Mouse (Mus musculus) adipocyte (in vitro differentiated cells): ENCODE measurements around the gene Cygb.
"Not testable (repeated sequence)": the region's sequence is repeated elsewhere in the genome, so short reads cannot be mapped to it uniquely, and the experiment has no call there.

ENCODE experiments used
- DNase-seq: peaks from one replicate; pipeline ENCODE4 v3.0.0-alpha.2; 2016; ENCODE audit warnings: low spot score

Cygb gene

DNA sequence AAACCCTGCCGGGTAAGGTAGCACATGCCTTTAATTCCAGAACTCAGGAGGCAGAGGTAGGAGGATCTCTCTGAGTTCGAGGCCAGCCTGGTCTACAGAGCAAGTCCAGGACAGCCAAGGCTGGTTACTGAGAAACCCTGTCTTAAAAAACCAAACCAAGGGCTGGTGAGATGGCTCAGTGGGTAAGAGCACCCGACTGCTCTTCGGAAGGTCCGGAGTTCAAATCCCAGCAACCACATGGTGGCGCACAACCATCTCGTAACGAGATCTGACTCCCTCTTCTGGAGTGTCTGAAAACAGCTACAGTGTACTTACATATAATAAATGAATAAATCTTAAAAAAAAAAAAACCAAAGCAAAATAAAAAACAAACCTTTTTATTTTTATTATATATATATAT is 17.5 kb downstream of the Cygb start:
- DNase-seq = not testable (repeated sequence)

DNA sequence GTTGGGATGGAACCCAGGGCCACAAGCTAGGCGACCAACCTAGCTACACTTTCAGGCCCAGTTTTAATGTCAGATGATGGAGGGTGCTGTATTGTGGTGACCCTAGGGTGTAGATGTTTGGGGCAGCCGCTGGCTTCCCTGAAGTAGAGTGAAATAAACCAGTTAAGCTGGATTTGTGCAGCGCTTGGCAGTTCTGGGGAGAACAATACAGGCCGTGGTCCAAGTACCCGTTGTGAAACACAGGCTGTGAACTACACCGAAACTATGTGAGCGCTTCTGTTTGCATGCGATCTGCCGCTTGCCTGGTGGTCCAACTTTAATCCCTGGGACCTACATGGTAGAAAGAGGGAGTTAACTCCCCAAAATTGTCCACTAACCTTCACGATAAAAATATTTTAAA is 21.2 kb downstream of the Cygb start:
- DNase-seq = peak; percentile 80

DNA sequence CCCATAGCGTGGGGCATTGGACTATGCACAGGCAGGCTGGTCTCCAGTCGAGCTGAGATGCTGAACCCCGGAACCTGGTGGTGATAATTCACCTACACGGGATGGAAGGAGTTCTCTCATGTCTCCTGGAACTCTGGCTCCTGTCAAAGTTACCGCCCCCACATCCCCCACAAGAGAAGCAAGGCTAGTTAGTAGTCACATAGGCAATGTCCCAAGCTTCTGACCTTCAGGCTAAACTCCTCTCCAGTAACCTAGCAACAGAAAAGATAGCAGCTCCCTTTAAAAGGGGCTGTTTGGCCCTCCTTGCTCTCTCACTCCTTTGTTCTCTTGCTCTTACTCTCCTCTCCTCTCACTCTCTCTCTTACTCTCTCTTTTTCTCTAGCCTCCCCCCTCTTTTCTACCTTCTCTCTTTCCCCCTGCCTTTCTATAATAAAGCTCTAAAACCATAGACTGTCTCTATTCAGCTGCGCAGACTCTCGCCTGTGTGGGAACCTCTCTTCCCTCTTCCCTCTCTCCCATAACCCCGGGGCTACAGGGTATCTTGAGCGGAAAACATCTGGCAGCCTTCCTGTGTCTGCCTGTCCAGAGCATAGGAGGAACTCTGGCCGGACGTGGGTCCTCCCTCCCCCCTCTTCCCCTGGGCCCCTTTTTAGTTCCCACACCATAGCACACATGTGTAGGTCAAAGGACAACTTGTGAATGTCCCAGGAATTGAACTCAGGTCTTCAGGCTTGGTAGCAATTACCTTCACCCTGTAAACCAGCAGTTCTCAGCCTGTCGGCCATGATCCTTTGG is 23.7 kb downstream of the Cygb start:
- DNase-seq = peak; percentile 45

DNA sequence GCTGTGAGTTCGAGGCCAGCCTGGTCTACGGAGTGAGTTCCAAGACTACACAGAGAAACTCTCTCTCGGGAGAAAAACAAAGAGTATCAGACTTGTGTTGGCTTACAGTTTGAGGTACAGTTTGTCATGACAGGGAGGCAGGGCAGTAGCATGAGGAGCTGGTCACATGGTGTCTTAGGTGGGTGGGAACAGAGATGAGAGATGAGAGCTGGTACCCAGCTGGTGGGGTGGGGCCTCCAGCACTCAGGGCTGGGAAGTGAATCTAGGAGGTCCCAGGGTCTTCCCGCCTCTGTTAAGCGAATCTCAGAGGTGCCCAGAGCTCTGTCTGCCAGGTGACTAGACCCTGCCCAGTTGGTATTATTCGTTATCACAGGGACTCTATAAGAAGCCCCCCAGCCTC is 24.6 kb downstream of the Cygb start:
- no peak for DNase-seq

DNA sequence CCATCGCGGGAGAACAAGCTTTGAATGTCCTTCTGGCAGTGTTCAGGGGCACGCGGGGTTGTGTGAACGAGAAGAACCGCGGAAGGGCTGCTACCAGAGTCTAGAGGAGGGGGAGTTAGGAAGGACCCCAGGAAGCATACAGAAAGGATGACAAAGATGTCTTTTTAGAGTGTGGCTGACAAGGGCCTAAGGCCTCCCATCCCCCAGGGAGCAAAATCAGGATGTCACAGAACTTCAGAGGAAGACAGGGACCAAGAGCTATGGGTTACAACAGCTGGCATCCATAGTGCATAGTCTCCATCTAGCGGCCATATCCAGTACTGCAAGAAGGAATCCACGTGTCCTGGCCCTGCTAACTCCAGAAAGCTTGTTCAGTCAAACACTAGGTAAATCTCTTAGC is 25.4 kb downstream of the Cygb start:
- DNase-seq = peak; percentile 97

DNA sequence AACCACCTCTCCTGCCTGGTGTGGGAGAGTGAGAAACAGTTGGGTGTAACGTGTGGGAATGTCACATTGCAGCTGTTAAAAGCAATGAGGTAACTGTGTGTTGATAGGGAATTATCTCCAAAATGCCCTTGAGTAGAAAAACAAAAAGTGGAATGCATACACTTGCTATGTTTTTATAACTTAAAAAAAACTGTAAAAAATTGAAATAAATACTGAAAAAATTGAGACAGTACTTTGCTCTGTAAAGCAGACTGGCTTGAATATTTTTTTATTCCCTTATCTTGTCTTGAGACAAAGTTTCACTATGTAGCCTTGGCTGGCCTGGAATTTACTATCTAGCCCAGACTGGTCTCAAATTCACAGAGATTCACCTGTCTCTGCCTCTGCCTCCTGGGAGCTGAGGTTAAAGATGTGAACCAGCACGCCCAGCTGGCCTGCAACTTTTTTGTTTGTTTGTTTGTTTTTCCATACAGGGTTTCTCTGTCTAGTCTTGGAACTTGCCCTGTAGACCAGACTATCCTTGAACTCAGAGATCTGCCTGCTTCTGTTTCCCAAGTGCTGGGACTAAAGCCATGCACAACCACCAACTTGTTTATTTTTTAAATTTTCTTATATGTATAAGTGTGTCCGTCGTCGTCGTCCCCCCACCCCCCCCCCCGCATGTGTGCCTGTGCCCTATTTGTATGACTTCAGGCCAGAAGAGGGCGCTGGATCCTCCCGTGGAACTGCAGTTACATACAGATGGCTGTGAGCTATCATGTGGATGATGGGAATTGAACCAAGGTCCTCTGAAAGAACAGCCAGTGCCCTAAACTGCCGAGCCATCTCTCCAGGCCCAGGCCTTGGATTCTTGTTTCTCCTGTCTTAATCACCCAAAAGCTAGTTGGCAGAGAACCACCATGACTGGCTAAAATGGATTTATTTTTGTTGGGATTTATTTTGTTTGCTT is 26.8 kb downstream of the Cygb start:
- peak; percentile 69 for DNase-seq

DNA sequence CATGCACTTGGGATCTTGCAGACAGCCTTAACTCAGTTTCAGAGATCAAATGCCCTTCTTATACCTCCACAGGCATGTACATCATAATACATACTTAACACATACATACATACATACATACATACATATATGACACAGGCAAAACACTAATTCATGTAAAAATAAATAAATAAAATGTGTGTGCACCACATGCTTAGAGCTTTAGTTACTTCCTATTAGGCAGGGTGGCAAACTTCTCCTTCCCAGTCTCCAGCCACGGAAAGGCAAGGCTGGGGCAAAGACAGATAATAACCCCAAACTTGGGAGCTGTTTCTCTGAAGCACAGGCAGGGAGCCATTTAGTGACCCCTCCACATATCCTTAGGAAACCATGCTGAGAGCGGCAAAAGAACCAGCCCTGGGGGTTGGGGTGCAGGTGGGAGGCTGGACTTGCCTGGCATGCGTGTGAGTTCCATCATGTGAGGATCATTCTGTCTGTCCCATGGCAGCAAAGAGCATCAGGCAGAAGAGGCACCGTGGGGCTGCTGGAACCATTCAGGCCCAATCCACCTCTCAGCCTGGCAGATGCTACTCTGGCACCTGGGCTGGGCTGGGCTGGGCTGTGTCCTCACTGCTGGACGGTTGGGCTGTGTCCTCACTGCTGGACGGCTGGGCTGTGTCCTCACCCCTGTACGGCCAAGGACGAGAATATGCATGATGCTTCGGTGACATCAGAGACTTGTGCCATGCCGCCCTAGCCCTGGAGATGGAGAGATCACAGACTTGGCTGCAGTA is 27.6 kb downstream of the Cygb start, which contains the start of gene Rhbdf2:
Gene Rhbdf2, minus strand, starts transcription at position 721 of the 773 bp plus-strand sequence.
- no peak for DNase-seq

DNA sequence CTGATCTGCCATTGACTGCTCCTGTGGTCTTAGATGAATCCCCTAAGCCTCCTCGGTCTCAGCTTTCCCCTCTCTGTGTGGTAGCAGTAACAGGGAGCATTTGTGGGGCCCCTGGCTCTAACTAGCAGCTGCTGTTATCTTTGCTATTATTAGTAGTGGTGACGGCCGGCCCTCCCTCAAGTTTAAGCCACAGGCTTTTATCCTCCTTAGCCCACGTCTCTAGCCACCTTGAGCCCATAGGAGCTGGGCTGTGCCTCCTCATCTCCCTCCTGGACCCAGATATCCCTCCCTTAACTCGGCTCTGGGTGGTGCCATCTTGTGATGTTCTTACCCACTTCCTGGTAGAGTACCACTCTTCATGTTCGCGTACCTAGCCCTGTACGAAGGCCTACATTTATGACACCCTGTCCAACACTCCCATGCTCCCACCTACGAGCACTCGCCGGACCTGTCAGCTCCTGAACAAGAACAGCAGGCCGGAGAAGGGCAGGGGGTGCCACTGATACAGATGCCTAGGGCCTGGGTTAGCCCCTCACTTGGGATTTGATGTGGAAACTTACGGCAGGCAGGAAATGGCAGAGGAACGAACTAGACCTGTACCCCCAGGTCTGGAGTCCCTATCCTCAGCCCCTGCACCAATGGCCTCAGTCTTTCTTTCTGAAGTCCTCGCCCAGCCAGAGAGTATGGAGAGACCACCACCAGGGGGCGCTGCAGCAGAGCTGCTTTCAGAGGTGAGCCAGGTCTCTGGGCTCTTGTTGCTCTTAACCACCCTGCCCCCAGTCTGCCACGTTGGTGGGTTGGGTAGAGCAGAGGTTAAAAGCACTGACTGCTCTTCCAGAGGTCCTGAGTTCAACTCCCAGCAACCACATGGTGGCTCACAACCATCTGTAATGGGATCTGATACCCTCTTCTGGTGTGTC is 28.8 kb downstream of the Cygb start:
- DNase-seq = peak; percentile 57

DNA sequence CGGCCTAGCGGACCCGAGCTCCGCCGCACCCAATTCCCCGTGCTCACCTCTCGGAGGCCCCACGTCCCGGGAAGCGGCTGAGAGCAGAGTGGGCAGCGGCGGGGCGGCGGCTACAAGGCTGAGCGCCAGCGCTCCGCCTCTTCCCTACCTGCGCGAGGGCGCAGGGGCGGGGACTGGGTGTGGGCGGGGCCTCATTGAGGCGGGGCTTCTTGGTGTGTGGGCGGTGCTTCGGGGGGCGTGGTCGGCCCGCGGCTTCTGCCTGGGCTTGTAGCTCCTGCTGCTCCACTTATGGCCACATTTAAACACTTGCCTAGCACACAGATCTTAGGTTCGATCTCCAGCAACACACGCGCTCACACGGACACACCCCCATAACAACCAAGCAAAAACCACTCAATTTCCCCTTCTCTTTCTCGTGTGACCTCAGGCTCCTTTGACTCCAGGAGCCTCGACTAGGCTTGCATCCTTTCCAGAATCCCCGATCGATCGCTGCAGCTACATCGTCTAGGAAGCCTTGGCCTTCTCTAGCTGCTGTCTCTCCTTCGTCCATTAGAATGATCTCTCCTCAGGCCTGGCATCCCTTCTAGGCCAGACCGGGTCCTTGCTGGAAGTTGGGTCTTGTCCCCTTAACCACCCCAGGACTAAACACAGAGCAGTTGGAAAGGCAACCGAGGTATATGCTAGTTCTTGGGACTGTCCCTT is 29.8 kb downstream of the Cygb start:
- peak; percentile 81 for DNase-seq

DNA sequence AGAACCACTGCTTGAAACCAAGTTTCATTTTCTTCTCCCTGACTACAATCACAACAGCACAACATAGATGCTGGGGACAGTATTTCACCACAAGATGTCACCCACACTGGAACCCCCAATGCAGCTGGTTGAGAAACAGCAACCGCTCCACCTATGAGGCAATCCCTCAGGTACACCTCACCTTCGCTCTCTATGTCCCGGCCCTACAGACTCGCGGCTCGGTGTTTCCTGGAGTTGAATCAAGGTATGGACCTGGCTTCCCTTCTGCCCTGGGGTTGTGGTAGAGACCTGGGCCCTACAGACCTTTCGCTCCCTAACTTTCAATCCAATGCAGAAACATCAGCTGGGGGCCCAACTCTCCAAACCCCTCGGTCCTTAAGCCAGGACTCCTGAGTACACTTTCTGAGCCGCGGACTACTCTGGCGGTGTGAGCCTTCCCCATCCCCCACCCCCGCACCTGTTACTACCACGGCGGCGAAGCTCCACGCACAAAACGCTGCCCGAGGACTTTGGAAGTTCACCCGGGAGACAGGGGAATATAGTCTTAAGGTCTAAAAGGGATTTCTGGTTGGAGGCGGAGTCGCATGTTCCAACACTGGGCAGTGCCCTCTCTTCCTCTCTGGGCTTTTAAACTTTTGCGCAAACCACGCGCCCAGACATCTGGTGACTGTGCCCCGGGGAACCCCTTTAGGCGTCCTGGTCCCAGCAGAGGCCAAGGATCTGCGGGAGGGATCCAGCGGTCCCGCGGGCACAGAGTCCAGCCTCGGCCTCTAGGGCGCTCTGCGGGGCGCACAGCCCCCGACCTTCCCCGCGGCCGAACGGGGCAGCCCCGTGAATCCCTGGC is 30.6 kb downstream of the Cygb start:
- peak; percentile 59 for DNase-seq

DNA sequence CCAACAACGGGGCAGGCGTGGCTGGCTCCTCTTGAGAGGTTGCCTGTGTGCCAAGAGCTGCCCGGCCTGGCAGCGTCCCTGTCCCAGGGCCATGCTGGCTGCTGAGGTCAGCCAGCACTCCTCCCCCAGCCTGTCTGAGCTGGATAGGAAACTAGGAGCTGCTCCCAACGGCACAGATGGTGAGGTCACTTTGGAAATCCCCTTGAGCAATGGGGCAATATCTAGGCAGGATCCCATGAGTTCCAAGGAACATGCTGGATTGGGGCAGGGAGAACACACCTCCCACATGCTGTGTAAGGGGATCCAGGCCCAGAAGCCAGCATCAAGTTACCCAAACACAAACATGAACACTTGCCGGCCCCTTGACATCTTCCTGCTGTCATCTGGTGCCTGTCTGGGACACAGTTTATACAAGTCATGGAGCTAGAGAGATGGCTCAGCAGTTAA is 32.8 kb downstream of the Cygb start:
- peak; percentile 99 for DNase-seq

DNA sequence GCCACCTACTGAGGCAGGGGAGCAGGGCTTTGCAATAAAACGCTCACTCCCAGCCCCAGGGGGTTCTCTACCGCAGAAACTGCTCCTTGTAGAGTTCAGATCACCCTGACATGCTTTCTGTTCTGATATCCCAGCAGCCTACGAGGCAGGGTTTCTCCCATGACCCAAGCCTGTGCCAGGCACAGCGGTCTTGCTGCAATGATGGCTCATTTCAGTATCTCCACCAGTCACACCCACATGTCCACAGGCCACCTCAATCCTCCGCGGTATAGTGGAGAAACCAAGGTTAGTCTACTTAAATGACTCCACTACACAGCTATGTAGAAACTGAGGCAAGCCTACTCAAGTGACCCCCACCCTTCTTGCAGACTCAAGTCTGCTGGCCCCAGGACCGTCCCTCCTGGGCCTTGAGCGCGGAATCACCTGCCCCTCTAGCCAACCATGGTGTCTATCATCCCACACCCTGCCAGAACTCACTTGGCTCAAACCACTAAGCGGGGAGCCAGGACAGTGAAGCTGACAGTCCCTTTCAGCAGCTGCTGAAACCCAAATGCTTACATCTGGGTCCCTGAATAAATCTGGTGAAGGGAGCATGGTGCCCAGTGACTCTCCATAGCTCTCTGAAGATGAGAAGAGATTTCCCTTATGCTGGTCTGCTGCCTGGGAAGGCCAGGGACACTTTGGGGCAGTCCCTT is 33.4 kb downstream of the Cygb start:
- DNase-seq = no peak

DNA sequence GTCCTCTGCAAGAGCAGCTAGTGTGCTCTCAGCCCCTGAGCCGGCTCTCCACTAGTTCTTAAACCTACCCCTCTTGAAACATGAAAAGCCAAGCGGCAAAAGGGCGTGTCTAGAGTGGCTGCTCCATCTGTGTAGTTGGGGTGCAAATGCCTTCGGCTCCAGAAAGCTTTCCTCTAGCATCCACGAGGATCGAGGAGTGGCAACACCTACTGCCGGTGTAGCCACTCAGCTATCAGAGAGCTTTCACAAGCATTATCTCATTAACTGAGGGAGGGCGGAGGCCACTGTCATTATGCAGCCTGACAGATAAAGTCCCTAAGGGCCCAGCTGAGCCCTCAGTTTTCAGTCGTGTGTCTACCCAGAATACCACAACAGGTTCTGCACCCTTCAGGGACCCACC is 34.0 kb downstream of the Cygb start:
- peak; percentile 13 for DNase-seq

DNA sequence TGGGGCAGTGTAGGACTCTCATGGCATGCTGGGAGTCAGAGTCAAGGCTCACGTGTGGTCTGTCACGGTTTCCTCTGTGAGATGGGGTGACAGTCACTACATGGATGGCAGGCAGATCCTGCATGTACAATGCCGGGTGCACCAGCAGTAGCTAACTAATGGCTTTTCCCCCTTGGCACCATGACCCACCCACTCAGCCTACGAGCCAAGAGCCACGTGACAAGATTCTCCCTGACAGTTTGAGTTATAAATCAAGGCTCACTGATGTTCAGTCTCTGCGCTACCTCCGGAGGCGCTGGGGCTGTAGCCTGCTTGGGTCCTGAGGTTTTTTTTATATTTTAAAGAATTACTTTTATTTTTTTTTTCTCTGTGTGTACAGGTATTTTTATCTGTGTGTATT is 34.6 kb downstream of the Cygb start:
- DNase-seq = peak; percentile 17

DNA sequence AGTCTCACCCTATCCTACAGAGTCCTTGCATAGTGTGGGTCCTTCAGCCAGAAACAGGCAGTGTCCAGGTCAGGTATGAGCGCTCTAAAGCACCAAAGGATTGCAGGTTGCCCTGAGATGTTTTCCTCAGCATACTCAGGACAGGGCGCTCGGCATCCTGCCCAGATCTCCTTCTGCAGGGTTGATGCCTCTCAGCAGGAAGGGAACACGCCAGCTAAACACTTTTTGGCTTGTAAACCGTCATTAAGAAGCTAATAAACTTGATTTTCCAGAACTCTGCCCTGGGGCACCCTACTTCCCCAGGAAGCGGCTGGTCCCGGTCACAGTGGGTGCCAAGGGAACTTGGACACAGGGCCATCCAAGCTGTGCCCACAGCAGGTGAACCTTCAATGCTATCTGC is 35.0 kb downstream of the Cygb start:
- no peak for DNase-seq

DNA sequence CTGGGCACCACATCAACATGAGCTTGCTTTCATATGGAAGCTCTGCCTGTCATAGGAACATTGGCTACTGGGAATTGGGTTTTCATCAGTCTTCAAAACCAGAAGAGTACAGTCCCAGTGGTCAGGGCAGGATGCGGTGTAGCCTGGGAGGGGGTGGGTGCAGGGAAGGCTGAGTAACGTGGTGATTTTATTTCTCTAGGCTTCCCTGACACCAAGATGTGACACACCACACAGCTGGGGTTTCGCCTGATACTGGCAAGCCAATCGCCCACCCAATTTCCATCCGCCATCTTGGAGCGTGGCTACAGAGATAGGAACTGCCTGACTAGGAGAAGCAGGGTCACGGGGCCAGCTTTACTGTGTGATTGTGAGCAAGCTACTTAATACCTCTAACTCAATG is 35.4 kb downstream of the Cygb start:
- DNase-seq = no peak

DNA sequence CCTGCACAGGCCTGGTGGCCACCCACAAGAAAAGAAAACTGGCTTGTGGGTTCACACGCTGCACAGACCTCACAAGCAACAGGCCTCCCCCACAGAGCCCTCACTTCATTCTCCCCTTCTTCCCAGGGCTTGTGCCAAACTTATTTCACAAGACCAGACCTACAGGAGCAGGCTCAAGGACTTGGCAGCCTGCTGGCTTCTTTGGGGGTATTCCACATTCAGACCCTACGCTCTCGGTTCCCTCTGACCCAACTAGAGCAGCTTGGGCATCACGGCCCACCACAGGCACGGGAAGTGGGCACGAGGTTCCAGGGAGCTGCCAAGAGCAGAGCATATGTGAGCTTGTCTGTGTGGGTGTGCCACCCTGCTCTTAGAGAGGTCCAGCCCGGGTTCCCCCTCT is 36.5 kb downstream of the Cygb start:
- DNase-seq = peak; percentile 89

DNA sequence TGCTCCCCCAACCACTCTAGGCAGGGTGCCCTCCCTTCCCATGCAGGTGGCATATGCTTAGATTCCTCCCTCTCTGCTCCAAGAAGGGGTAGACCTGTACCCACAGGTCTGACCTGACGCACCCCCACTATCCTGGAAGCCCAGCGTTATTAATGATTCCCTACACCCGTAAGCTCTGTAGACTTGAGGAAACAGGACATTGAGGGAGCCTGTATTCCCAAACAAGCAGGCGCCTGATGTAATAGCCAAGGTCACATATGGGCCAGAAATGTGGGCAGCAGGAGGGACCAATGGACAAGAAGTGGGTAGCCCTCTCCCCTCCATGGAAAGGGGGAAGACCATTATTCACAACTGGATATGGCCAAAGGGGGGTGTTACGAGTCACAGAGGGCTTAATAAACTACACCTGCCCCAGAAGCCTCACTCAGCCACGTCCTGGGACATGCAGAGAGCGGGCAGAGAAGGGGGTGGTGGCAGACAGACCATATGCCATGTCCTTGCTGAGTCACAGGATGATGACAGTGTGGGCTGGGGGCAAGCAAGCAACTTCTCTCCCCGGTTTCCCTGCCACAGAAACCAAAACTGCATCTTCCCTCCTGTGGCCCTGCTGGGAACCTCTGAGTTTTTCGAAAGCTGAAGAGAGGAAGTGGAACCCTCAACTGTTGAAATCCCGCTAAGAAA is 37.5 kb downstream of the Cygb start:
- peak; percentile 22 for DNase-seq
